Mouse (Mus musculus) heart, embryonic 13.5 days (tissue): ENCODE measurements around the gene Nid2. TPM values are rescaled to one million over a fixed set of nuclear protein-coding genes. Genes with fewer than 3 reads are reported as not detected.

ENCODE experiments used
- ATAC-seq: fragments of 200-750 bp; cut with Nextera tagmentation; 2 replicates; pipeline ENCODE4 v1.8.0; 2017; ENCODE audit warnings: moderate TSS enrichment; ENCODE audit not compliant: insufficient number of reproducible peaks, low FRiP score, low TSS enrichment; ENCODE audit errors: extremely low read depth
- H3K27ac ChIP-seq: fragments of 300-500 bp; sonication (generic); replicated peaks from 2 replicates; pipeline ENCODE4 v1.5.1; 2015; ENCODE audit warnings: moderate library complexity, mild to moderate bottlenecking, inconsistent platforms
- H3K27me3 ChIP-seq: fragments of 300-500 bp; sonication (generic); replicated peaks from 2 replicates; pipeline ENCODE4 v1.6.1; 2015; ENCODE audit warnings: mild to moderate bottlenecking, inconsistent platforms
- H3K36me3 ChIP-seq: fragments of 300-500 bp; sonication (generic); 2 replicates; pipeline ENCODE4 v1.6.1; 2015; ENCODE audit warnings: mild to moderate bottlenecking, inconsistent platforms
- H3K4me1 ChIP-seq: fragments of 300-500 bp; sonication (generic); 2 replicates; pipeline ENCODE4 v1.6.1; 2015; ENCODE audit warnings: inconsistent platforms
- H3K4me2 ChIP-seq: fragments of 300-500 bp; sonication (generic); 2 replicates; pipeline ENCODE4 v1.6.1; 2015; ENCODE audit warnings: inconsistent platforms, mild to moderate bottlenecking, moderate library complexity
- H3K4me3 ChIP-seq: fragments of 300-500 bp; sonication (generic); 2 replicates; pipeline ENCODE4 v1.5.1; 2015; ENCODE audit warnings: moderate library complexity, mild to moderate bottlenecking, inconsistent platforms
- H3K9ac ChIP-seq: fragments of 300-500 bp; sonication (generic); 2 replicates; pipeline ENCODE4 v1.6.1; 2015; ENCODE audit warnings: inconsistent platforms, mild to moderate bottlenecking, moderate library complexity
- H3K9me3 ChIP-seq: fragments of 300-500 bp; sonication (generic); 2 replicates; pipeline ENCODE4 v1.6.1; 2016; ENCODE audit warnings: inconsistent platforms
- WGBS: fragments of 180-500 bp; shearing (Covaris S2); methylation state at CpG from one replicate; pipeline ENCODE4 v1.1.7; 2015; ENCODE audit warnings: mixed read lengths; 5-methylcytosine and 5-hydroxymethylcytosine counted together
- polyA plus RNA-seq: library from polyadenylated mRNA; unstranded; fragments of >200 nt; fragmentation: Nextera tagmentation; extraction: Ambion mirVana; gene quantifications from 2 replicates; pipeline ENCODE4 v1.2.1, GENCODE M21; 2015

Gene Nid2
- polyA plus RNA-seq, 1 experiment from 2014 or later = 138 TPM

DNA sequence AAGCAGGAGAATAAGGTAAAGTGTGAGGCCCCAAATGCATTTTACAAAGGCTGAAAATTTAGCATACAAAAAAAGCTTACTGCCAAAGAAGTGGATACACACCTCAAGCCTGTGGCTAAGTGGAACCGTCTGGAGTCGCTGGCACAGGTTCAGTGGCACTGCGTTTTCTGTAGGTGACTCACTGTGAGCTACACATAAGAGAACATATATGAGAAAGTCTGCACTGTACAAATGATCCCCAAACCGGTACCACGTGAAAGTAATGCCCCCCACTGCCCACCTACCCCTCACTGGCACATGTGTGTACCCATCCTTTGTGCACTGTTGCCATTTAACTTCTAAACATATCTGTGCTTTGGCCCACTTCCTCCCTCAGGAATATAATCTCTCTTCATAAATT lies 22.8 kb upstream of the Nid2 start:
- ATAC-seq = no peak

DNA sequence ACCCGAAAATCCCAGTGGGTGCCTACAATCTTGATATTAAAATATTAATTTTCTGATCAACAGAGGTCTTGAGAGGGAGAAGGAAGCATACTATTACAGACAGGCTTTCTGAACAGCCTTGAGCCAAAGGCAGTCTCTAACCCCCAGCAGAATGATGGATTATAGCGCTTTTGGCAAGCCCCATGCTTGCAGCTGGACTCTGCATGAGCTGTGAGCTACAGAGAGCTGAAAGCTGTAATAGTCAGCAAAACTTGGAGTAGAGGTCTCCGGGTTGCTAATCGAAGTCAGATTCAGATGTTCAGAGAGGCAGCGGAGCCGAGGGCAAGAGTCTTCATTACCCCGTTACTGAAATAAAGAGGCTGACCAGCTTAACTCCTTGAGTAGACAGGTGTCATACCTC lies 22.3 kb upstream of the Nid2 start:
- H3K4me2 ChIP-seq = no peak overlapping the region
- 73% methylated on average over 7 of the region's 7 CpGs for WGBS
- H3K9me3 ChIP-seq = no peaks in the 10 kb centered on the region
- H3K27me3 ChIP-seq = no peaks in the 10 kb centered on the region
- ATAC-seq = no peak
- H3K27ac ChIP-seq = 0 out of 2 replicates have a peak overlapping the region, but pooled peaks have one; percentile 8
- H3K9ac ChIP-seq = no peak overlapping the region
- no peaks in the 10 kb centered on the region for H3K36me3 ChIP-seq
- peaks cover 6% of the 10 kb centered on the region for H3K4me1 ChIP-seq
- H3K4me3 ChIP-seq = no peak overlapping the region

More for the DNA sequence above, 22.8 kb upstream of the Nid2 start:
- Histone ChIP-seq H3K4me2 (no peak overlapping the region), H3K4me1 (peaks cover 1% of the 10 kb centered on the region), H3K4me3 (no peak overlapping the region), H3K27ac (0 out of 2 replicates have a peak overlapping the region, but pooled peaks have one; percentile 28), H3K27me3 (no peaks in the 10 kb centered on the region), H3K9ac (no peak overlapping the region), H3K9me3 (no peaks in the 10 kb centered on the region), H3K36me3 (no peaks in the 10 kb centered on the region)
- WGBS = 79% methylated on average over 5 of the region's 5 CpGs

DNA sequence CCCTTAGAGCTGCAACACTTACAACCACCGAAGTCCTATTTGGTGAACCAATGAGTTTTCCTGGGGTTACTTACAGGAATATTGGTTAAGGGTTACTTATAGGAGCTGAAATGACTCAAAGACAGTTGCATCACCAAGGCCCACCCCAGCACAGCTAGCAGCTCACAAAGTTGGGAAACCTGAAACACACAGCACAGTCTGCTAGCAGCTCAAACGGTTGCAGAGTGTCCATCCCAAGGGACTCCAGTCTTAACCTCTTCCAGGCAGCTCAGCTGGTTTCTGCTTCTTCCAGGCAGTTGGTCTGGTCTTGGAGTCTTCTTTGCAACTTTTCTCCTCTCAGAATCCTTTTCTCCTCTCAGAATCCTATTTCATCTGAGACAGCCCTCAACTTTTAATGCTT lies 19.0 kb upstream of the Nid2 start:
- no peaks in the 10 kb centered on the region for H3K9me3 ChIP-seq
- peaks cover 13% of the 10 kb centered on the region for H3K4me1 ChIP-seq
- H3K4me2 ChIP-seq = no peak overlapping the region
- H3K27ac ChIP-seq = no peak overlapping the region
- H3K4me3 ChIP-seq = no peak overlapping the region
- H3K9ac ChIP-seq = no peak overlapping the region
- no peak for ATAC-seq
- 79% methylated on average over 2 of the region's 2 CpGs for WGBS
- H3K36me3 ChIP-seq = no peaks in the 10 kb centered on the region
- H3K27me3 ChIP-seq = no peaks in the 10 kb centered on the region

DNA sequence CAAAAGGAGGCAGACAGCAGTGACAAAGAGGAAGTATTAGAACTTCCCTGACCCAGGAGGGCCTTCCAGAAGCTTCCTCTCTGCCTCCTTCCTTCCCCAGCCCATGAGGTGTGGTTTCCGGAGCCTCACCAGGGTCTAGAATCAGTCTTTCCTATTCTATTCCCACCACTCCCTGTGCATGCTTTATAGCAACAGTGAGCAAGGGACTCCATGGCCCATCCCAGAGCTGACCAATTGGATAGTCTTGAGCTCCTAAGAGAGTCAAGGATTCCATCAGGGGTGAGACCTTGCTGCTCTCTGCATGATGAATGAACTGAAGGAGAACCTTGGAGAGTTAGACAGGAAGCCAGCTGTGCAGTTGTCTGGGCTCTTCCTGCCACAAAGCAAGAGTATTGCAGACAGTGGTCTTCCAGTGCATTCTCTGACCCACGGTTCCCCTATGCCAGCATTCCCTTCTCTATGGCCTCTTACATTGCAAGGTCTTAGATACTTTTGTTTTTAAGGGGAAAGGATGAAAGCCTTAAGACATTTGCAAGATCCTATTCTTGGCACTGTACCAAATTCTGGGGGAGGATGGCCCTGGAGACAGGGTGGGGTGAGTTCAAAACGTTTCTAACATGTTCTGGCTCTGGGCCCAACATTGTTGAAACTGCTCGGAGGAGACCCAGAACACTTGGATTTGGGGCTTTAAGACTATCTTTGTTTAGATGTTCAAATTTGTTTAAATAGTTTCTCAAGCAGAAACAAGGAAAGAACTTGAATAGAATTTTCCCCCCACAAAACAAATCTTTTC lies 17.4 kb upstream of the Nid2 start:
- 39% methylated on average over 4 of the region's 4 CpGs for WGBS
- H3K9ac ChIP-seq = no peak overlapping the region
- no peaks in the 10 kb centered on the region for H3K27me3 ChIP-seq
- no peaks in the 10 kb centered on the region for H3K36me3 ChIP-seq
- ATAC-seq = no peak
- H3K4me1 ChIP-seq = peaks cover 18% of the 10 kb centered on the region
- no peak overlapping the region for H3K4me2 ChIP-seq
- no peaks in the 10 kb centered on the region for H3K9me3 ChIP-seq
- no peak overlapping the region for H3K4me3 ChIP-seq
- H3K27ac ChIP-seq = peak overlapping the region; percentile 43

DNA sequence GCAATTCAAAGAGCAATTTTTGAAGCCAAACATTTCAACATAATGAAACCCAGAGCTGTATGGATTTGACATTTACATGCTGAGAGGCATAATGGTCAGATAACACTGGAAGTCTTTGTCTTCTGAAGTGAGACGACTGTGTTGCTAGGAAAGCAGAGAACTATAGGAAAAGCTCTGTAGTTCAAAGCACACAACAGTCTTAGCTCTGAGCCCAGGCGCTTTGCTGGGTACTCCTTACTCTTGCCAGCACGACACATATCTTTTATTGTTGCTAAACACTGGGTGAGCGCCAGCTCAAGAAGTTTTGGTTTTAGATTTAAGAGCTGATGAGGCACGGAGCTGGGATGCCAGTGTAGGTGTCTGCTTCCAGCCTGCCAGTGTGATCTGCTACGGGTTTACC lies 15.8 kb upstream of the Nid2 start:
- no peak overlapping the region for H3K4me3 ChIP-seq
- no peak overlapping the region for H3K27ac ChIP-seq
- WGBS = 50% methylated on average over 6 of the region's 6 CpGs
- no peaks in the 10 kb centered on the region for H3K36me3 ChIP-seq
- 0 out of 2 replicates have a peak overlapping the region, but pooled peaks have one; percentile 44 for H3K9ac ChIP-seq
- no peaks in the 10 kb centered on the region for H3K27me3 ChIP-seq
- ATAC-seq = no peak
- no peak overlapping the region for H3K4me2 ChIP-seq
- H3K9me3 ChIP-seq = no peaks in the 10 kb centered on the region
- peaks cover 18% of the 10 kb centered on the region for H3K4me1 ChIP-seq

DNA sequence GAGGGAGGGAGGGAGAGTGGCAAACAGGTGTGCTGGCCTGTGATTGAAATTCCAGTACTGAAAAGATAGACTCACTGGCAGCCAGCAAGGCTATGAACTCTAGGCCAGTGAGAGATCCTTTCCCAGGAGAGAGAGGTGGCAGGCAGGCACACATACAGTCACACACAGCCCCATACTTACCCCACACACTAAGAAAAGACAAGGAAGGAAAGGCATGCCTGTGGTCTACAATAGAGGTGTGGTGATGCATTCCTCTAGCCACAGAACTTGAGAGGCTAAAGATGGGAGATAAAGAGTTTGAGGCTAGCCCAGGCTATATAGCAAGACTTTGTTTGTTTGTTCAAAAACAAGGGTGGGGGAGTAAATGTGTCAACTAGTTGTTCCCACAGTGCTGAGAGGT lies 13.5 kb upstream of the Nid2 start:
- no peak for ATAC-seq
- Histone ChIP-seq H3K36me3 (no peaks in the 10 kb centered on the region), H3K27me3 (no peaks in the 10 kb centered on the region), H3K4me2 (no peak overlapping the region), H3K4me1 (peaks cover 18% of the 10 kb centered on the region), H3K4me3 (no peak overlapping the region), H3K9ac (no peak overlapping the region), H3K27ac (peak overlapping the region; percentile 65), H3K9me3 (no peaks in the 10 kb centered on the region)

DNA sequence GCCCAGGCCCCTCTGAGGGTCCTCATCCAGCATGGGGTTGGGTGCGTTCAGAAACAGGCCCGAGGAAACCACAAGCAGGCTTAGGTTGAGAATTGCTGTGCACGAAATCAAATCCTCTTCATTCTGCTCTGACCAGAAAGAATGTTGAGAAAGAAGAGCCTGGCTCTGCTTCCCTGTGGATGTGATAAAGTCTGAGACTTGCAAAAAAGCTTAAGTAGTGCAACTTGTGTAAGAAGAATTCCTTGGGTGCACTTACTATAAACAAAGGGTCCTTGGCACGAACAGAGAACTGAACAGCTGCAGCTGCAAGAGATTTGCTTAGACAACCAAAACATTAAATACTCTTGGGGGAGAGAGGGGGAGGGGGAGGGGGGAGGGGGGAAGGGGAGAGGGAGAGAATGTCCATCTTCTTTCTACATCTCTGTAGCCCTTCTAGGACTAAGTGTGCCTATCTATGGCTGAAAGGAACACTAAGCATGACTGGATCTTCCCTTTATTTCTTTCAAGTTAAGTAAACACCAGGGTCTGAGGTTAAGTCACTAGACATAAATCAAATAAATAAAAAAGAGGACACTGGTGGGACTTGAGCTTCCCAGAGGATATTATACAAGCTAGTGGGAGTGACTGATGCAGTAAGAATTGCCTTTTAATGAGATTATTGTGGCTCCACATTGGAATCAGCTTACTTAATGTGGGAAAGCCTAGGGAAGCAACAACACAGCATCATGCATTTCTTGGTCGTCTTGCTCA lies 12.8 kb upstream of the Nid2 start:
- ATAC-seq = no peak
- peak overlapping the region; percentile 65 for H3K27ac ChIP-seq
- no peak overlapping the region for H3K9ac ChIP-seq
- H3K4me2 ChIP-seq = no peak overlapping the region
- no peaks in the 10 kb centered on the region for H3K27me3 ChIP-seq
- no peaks in the 10 kb centered on the region for H3K36me3 ChIP-seq
- H3K4me1 ChIP-seq = peaks cover 17% of the 10 kb centered on the region
- WGBS = 43% methylated on average over 5 of the region's 5 CpGs
- no peaks in the 10 kb centered on the region for H3K9me3 ChIP-seq
- no peak overlapping the region for H3K4me3 ChIP-seq

DNA sequence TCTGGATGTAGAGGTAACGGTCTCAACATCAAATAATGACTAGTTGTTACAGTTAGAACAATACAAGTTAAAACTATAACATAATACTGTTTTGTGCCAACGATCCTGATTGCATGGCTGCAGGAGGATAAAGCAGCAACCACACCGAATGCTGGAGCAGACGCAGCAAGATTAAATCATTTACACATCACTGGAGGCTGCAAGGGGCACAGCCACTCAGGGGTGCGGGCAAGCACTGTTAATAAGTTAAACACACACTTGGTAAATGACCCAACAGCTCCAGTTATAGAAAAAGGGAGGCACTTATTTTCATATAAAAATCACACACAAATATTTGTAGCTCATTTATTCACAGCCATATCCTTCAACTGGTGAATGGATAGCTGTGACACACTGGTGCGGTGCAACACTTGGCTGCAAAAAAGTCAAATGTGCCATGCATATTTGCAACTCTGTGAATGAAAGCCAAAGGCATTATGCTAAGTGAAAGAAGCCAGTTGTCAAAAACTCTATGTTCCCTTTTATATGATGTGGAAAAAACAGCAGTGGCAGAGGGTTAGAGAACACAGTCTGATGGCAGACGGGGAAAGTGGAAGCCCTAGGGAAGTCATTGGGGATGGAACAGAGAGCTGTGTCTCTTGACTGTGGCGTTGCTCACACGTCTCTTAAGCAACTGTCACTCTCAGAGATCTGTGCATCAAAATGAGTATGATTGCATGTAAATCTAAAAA lies 11.5 kb upstream of the Nid2 start:
- Histone ChIP-seq H3K4me1 (peaks cover 9% of the 10 kb centered on the region), H3K9me3 (no peaks in the 10 kb centered on the region), H3K9ac (no peak overlapping the region), H3K4me2 (no peak overlapping the region), H3K27me3 (no peaks in the 10 kb centered on the region), H3K27ac (no peak overlapping the region), H3K4me3 (no peak overlapping the region), H3K36me3 (no peaks in the 10 kb centered on the region)
- WGBS = 72% methylated on average over 9 of the region's 9 CpGs
- ATAC-seq = no peak

DNA sequence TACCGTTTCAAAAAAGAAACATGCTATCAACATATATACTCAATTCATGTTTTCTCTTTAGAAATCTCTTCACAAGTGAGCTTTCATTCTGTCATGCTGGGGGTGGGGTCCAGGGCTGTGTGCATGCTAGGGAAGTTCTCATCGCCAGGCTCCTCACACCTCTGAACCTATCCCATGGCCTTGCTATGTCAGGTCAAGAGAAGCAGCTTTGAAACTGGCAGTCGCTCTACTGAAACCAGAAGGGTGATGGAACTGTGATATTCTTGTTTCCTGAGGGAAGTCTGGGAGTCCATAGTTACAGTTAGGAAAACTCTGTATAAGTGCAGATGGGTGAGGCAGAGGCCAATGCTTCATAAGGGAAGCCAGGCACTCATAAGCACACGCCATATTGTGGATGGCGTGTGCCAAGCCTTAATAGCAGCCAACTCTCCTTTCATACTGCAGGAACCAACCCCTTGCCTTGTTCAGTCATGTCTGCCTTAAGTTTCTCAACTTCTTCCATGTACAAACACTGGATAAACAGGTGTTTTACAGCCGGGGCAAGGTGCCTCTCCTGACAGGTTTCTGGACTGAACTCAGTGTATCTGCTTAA lies 10.8 kb upstream of the Nid2 start:
- Histone ChIP-seq H3K9ac (no peak overlapping the region), H3K27me3 (no peaks in the 10 kb centered on the region), H3K9me3 (no peaks in the 10 kb centered on the region), H3K36me3 (no peaks in the 10 kb centered on the region), H3K4me3 (no peak overlapping the region), H3K4me1 (peaks cover 8% of the 10 kb centered on the region), H3K27ac (no peak overlapping the region), H3K4me2 (no peak overlapping the region)
- 75% methylated on average over 6 of the region's 6 CpGs for WGBS
- ATAC-seq = no peak

DNA sequence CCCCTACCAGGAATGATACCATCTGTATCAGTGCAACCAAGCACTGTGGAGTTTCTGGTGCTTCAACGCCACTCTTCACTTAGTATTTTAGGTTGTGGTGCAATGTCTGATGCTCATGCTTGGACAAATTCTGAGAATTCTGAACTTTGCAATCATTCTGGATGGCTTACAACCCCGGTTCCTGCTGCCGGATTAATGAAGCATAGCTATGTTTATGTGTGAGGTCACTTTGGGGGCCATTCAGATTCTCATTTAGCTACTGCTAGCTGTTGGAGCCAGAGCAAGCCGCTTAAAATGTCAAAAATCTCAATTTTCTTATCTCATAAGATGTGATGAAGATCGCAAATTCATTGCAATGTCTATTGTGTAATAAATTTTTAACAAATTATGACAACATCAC lies 6.2 kb upstream of the Nid2 start:
- no peak for ATAC-seq
- WGBS = 75% methylated on average over 5 of the region's 5 CpGs

DNA sequence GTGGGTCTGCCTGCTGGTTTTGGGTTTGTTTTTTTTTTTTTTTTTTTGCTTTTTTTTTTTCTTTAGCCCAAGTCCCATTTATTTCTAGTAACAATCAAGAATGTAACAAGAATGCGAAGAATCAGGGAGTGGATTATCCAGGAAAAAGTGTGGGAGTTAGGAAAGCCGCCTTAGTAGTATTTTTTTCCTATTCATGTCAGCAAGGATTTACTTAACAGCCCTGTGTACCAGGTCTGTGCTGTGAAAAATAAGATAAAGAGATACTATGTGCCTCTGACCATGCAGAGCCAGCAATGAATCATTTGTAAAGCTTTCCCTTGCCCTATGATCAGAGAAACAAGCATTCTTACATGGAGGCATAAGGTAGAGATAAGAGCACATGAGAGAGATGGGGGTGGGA lies 4.8 kb upstream of the Nid2 start:
- H3K27ac ChIP-seq = peak overlapping the region; percentile 29
- no peak overlapping the region for H3K4me2 ChIP-seq
- no peaks in the 10 kb centered on the region for H3K9me3 ChIP-seq
- no peak for ATAC-seq
- H3K4me1 ChIP-seq = peaks cover 40% of the 10 kb centered on the region
- no peaks in the 10 kb centered on the region for H3K36me3 ChIP-seq
- no peak overlapping the region for H3K9ac ChIP-seq
- 43% methylated on average over 2 of the region's 2 CpGs for WGBS
- no peaks in the 10 kb centered on the region for H3K27me3 ChIP-seq
- H3K4me3 ChIP-seq = no peak overlapping the region

More for the DNA sequence above, 6.2 kb upstream of the Nid2 start:
- no peak overlapping the region for H3K4me3 ChIP-seq
- no peaks in the 10 kb centered on the region for H3K27me3 ChIP-seq
- no peaks in the 10 kb centered on the region for H3K36me3 ChIP-seq
- peaks cover 31% of the 10 kb centered on the region for H3K4me1 ChIP-seq
- no peak overlapping the region for H3K9ac ChIP-seq
- H3K27ac ChIP-seq = no peak overlapping the region
- H3K4me2 ChIP-seq = no peak overlapping the region
- no peaks in the 10 kb centered on the region for H3K9me3 ChIP-seq
